Mouse (Mus musculus) NIH3T3 (cell line): ENCODE measurements around the gene Tas2r130.
"Not testable (repeated sequence)": the region's sequence is repeated elsewhere in the genome, so short reads cannot be mapped to it uniquely, and the experiment has no call there.

Source experiments
- DNase-seq: peaks from one replicate; pipeline ENCODE4 v3.0.0-alpha.2; 2012; ENCODE audit warnings: low read depth

The Tas2r130 gene

GRCm38 (mm10) chr6:131630812-131631211, at the start of gene Tas2r130:
TSS of gene Tas2r130 (minus strand) at chr6:131630912.
- DNase-seq = no peak

GRCm38 (mm10) chr6:131678786-131679185, 48.1 kb upstream of the Tas2r130 start, which contains the start of gene Tas2r106:
TSS of gene Tas2r106 (minus strand) at chr6:131678886.
- no peak for DNase-seq

- no peak for DNase-seq
Observed at GRCm38 (mm10) chr6:131660049-131660448, 29.3 kb upstream of the Tas2r130 start, which contains the start of gene Tas2r107. TSS of gene Tas2r107 (minus strand) at chr6:131660149.

GRCm38 (mm10) chr6:131609956-131610355, 20.8 kb downstream of the Tas2r130 start:
- not testable (repeated sequence) for DNase-seq

GRCm38 (mm10) chr6:131604821-131605220, 25.9 kb downstream of the Tas2r130 start:
- DNase-seq = no peak
